Mouse (Mus musculus) lung, postnatal 4 days (tissue): ENCODE measurements around the gene Kptn.

Experiments used
- DNase-seq, 2 experiments: peaks; one replicate each; pipeline ENCODE4 v3.0.0; 2021

Kptn gene

DNA sequence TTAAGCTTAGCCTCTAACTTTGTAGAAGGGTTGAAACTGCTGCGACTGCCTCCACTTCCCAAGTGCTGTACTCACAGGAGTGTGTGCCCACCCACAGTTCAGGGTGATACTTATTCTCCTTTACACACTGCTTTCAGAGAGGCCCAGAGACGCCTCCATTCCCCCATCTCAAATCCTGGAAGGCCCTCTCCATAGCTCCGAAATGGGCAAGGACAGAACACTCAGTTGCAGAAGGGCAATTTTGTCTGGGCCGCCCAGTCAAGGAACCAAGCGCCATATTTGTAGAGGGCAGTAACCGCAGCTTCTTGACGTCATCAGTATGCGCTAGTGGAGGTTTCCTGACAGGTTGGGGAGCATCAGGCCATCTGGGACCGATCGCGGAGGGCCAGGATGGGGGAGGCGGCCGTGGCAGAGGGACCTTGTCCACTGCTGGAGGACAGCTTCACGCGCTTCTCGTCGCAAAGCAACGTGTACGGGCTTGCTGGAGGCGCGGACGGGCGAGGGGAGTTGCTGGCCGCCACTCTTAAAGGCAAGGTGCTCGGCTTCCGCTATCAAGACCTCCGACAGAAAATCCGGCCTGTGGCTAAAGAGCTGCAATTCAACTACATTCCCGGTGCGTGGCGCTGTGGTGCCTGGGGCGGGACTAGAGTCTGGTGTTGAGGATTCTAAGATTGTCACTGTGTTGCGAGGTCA lies at the start of gene Kptn:
TSS of gene Kptn (plus strand) at position 327 of the 693 bp plus-strand sequence.
- DNase-seq, result peak; percentile 91 to 95

DNA sequence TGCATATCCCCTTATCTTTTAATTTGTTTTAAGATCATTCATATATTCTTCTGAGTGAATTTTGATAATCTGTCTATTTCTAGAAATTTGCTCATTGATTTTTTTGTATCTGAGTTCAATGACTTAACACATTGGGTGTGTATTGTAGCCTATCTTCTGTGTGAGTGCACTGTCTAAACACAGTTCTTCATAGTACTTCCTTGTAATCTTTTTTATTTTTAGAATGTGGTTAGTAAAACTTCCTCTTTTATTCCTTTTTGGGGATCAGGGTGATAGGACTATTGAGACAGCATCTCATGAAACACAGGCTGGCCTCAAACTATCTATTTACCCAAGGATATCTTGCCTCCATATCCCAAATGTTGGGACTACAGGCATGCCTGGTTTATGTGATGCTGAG lies 48.8 kb upstream of the Kptn start:
- no peak for DNase-seq

DNA sequence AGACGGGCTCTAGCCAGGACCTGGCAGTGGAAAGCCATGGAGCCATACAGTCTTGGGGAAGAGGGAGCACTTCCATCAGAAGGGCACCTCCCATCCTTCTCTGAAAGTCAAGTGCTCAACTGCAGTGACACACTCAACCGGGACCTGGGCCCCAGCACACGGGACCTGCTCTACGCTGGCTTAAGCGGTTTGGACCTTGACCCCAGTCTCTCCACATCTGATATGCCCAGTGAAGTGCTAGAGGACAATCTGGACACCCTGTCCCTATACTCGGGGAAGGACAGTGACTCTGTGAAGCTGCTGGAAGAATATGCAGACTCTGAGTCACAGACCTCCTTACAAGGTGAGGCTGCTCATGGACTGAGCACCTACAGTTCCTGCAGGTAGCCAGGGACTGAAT lies 47.8 kb upstream of the Kptn start:
- no peak for DNase-seq

DNA sequence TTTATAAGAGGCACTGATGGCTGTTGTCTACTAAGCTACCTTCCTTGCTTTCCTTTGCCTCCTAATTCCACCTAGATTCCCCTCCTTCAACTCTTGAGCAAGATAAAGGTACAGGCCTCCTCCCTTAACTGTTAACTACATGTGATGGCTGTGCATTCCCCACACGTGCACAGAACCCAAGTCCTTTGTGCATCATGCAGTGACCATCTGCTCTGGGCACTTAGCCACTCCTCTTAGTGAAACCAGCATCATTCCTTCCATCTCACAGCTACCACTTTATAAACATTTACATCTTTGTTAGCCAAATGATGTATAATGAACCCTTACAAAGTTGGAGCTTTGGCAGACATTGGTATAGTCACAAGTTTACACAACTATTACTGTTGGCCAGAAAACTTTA lies 39.7 kb upstream of the Kptn start:
- DNase-seq, result no peak

DNA sequence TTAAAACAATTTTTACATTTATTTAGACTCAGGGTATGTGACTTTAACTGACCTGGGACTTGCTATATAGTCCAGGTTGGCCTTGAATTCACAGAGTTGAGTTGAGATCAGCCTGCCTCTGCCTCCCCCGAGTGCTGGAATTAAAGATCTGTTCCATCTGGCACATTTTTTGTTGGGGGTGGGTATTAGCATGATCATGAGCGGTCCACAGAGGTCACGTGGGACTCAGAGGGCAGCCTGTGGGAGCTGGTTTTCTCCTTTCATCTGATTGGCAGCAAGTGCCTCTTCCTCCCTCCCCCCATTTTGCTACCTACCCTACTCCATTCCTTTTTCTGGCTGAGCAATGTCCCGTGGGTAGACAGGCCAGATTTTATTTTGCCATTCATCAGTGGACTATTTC lies 39.1 kb upstream of the Kptn start:
- DNase-seq, result no peak

DNA sequence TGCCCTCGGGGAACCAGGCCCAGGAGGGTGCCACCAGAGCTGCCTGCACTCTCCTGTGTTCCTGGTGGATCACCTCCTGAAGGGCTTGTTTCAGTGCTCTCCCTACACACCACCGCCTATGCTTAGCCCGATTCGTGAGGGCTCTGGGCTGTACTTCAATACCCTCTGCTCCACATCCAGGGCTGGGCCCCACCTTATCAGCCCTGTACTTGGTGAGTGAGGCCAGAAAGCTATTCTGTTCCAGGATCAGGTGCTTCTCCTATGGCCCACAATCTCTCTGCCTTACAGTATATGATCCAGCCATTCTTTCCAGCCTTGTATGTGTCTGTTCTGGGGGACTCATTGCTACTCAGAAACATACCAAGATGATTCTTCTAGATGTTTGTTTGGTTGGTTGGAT lies 36.3 kb upstream of the Kptn start:
- no peak for DNase-seq

DNA sequence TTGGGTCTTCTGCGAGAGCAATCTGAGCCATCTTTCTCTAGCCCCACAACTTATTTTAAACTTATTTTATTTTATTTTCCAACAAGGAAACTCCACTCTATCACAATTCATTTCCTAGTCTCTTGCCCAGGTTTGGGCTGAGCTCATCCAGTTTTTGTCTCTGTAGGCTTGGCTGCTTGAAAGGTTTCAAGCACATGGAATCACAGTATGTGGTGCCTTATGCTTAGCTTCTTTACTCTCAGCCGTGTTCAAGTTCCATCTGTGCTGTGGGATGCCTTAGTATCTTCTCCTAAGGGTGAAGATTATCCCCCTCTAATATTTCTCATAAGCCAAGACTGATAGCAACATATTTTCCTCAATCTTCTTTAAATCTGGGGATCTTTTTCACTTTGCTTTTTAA lies 32.1 kb upstream of the Kptn start:
- DNase-seq, result no peak

DNA sequence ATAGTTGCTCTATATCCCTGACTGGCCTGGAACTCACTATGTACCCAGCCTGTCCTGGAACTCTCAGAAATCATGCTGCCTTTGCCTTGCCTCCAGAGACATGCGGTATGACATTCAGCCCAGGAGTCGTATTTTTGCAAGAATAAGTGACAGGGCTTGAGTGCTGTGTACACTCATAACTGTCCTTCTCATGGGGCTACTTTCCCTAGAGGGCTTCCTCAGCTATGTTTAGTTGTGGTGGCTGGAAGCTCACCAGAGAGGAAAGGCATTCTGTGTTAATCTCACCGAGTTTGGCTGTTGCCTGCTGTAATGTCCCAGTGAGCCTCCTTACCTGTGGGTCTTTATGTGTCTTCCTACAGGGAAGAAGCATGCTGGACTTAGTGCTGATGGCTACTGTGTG lies 25.1 kb upstream of the Kptn start:
- DNase-seq, result peak in 1 of 2 experiments; percentile 9

DNA sequence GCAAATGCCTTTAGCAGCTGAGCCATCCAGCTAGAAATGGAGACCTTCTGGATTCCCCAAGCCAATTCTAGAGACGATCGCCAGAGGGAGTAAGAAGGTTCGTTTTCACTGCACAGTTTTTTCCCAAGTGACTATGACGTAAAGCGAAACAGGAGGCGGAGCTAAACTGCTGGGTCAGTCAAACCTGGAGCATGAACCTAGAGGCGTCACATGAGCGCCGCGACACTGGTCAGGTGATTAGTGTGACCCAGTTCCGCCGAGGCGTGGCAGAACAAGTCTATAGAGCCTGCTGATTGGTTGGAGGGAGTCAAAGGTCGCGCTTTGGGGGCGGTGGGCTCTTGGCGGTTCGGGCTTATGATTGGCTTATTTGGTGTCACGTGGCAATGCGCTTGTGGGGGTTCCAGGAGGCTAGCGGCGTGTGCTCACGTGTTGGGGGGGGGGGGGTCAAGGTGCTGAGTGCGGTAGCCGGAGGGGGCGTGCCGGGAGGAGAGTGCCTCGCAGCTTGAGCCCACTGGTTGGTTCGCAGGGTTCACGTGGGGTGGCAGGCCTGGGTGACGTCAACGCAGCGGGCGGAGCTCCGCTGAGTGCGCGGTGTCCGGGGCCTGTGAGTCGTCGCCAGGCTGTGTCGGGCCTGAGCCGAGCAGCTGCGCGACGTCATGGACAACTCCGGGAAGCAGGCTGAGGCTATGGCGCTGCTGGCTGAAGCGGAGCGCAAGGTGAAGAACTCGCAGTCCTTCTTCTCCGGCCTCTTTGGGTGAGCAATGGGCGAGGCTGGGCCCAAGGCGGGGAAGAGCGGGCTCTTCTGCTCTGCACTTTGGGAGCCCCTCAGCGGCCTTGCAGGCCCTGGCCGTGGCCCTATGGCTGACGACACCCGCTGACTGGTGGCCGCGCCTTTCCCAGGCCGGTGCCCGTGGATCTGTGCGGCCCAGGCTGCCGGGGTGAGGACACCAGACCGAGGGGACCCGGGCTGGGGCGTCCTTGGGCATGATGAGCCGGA lies 21.4 kb upstream of the Kptn start, which contains the start of gene Napa:
TSS of gene Napa (plus strand) at position 438 of the 997 bp plus-strand sequence.
- DNase-seq, result peak; percentile 99 to 100

DNA sequence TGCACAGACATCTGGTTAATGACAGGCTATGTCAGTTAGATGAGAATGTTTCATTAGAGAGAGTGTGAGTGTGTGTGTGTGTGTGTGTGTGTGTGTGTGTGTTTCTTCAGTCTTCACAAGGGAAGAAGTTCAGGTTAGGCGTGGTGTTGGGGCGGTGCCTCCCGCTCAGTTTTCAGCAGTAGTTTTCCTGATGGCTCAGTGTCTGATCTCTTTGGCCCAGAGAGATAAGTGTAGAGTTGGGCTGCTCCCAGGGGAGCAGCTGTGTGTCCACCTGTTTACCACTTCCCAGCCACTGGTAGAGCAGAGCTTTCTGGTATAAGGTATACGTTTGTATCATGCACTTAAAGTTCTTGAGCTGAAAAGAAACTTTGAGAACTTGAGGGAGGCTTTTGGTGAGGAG lies 19.8 kb upstream of the Kptn start:
- DNase-seq, result no peak

DNA sequence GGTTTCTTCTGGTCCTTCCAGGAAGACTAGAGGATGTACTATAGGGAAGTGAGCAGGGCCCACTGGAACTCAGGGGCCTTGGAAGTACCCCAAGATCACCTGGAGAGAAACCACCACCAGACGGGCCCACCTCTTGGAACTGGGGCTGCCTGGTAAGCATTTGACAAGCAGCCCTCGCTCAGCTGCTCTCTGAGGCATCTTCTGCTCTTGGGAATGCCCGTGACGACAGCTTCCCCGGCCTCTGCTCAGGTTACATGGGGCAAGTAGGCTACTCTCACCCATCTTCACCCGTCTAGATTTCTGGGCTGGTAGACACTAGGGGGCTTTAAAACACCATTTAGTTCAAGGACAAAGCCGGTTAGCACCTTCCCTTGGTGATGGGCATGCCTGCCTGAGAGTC lies 18.6 kb upstream of the Kptn start:
- DNase-seq, result no peak

DNA sequence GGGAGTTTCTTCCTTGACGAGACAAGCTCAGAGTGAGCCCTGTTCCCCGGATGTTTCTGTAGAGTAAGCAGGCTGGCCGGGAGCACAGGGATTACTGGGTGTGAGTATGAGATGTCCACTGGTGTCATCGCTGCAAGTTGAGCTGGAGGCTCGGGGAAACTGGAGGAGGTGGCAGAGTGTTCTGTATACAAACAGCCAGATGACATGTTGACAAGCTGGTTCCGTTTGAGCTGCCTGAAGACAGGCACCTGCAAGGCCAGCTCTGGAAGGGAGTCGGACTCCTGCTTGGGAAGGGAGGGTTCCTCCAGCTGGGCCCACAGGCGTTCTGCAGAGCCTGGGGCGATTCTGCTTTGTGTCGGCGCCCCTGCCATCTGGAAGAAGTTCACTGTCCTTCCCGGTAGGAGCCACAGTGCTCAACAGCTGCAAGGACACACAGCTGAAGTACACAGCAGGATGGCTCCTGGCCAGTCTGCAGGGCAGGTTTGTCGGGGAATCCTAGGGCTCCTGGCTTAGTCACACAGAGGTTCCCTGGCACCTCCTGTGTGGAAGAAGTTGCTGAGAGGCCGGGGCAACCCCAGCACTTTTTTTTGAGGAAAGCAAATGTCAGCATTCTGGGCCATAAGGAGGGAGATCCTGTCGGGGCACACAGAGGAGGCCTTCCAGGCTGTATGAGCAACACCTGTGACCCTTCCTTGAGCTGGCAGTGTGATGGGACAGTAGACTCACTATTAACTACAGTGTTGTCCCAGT lies 17.8 kb upstream of the Kptn start:
- peak; percentile 19 to 40 for DNase-seq

DNA sequence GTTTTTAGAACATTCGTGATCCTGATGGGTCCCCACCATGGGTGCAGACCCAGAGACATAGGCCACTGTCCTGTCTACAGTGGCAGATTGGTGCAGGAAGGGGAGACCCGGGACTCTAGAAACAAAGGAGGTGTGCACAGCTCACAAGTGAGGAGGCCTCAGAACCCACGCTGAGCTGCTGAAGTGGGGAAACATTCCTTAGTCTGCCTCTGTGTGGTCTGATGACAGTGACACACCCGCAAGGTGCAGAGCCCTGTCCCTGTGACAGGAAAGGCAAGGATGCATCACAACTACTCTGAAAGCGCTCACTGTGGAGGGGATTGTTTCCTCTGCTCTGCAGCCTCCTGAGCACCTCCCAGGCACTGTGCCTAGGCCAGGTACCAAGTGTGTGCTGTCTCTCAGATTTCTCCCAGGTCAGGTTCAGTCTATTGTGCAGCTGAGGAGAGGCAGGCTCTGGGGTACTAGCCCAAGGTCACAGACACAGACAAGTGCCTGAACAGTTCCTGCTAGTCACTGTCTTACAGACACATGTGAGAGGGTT lies 16.9 kb upstream of the Kptn start:
- DNase-seq, result no peak

DNA sequence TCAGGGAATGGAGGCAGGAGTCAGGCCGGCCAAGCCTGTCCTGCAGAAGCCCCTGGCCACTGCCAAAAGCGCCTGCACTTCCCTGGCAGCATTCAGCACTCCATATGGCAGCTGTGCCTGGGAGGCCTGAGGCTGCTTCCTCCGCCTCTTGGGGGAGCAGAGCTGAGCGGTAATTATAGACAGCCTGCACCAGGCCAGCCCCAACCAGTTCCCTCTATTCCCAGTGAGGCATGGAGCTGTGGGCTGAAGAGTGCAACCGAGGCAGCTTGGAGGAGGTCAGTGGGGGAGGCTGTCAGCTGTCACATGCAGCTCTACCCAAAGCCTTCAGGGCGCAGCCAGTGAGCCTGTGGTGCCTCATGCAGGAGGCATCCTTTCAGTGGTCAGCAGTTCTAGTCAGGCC lies 15.9 kb upstream of the Kptn start:
- peak; percentile 21 to 72 for DNase-seq

DNA sequence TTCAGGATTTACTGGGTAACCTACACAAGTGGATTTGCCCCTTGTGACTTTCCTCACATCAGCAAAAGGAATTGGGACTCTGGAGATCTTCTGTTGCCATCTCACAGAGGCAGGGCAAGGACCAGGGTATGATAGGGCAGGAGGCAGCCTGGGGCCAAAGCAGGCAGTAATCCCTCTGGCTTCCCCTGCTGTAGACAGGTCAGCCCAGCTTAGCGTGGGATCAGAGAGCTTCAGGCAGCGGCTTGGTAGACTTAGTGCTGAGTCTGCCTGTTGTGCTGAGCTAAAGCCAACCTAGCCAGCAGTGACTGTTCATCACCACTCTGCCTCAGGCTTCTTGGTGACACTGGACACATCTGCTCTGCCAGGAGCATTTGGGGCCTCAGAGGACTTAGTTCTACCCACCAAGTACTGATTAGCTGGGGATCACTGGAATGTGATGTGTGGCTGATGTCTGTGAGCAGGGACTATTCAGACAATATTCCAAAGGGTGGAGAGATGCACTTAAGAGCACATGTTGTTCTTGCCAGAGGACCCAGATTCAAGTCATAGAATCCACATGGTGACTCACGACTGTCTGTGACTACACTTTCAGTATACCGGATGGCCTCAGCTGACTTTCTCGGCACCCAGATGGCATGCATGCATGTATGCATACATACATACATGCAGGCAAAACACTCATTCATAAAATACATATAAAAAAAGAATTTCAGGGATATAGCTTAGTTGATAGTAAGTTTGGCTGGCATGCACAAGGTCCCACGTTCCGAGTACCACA lies 14.9 kb upstream of the Kptn start:
- DNase-seq, result peak in 1 of 2 experiments; percentile 41

DNA sequence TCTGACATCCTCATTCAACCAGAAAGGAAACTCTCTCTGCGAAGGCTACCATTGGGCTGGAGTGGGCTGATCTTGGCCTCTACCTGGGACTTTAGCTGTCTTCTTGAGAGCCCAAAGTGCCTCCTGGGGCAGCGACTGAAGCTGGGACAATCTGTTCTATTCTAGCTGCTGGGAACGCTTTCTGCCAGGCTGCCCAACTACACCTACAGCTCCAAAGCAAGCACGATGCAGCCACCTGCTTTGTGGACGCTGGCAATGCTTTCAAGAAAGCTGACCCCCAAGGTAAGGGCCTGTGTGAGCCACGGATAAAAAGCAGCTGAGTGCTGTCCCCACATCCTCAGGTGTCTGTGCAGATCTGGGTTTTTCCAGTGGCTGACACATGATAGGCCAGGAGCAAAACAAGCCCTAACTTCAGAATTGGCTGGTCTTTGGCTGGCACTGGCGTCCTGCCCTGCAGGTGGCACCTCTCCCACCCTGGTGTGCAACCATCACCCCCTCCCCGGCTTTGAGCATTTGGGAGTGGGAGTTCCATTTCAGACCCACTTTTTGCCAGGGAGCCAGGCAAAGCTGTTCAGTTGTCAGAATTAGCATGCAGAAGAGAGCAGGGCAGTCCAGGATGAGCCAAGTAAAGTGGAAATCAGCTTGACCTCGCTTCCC lies 10.7 kb upstream of the Kptn start:
- no peak for DNase-seq

DNA sequence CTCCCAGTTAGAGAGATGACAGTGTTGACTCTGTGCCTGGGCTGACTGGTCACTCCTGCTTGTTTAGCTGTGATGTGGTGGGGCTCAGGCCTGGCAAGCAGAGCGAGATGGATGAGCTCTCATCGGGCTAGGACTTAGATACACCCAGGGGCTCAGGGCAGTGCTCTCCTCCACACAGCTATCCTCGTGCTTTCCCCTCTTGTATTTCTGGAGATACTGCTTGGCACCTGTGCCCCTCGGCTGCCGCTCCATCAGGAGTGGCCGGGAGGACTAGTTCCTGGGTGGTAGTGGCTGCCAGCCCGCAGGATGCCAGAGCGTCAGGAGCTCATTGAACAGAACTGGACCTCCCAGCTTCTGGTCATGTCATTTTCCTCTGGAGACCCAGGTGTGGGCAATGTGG lies 9.5 kb upstream of the Kptn start:
- no peak for DNase-seq

DNA sequence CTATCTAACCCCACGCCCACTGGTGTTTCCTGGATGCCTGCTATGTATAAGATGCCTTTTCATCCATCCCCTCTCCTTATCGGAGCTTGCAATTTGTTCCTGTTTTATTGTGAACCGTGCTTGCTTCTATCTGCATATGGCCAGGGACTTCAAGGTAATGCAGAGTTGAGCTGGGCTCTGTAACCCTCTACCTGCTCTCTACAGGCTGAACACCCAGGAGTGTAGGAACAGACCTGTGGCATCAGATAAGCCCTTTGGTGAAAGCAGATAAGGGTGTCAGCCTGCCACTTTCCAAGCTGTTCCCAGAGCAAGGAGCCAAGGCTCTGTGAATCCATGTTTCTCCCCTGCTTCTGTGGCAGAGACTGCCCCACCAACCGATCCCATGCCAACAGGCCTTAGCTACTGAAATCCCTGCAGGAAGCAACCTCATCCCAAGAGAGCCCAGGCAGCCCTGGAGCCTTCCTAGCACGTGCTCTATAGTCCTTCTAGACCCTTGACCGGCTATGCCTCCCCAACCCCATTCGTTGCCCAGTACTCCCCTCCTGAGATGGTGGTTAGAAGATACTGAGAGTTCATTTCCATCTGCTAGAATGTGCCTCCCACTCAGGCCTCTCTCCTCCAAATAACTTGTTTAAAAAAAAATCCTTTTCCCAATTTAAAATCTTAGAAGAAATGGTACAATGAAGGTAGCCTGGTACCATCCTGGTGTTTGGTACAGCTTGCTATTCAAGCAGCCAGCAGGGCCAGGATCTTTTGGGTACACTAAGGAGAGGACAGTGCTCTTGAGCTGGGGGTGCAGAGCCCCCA lies 8.2 kb upstream of the Kptn start:
- DNase-seq, result no peak

DNA sequence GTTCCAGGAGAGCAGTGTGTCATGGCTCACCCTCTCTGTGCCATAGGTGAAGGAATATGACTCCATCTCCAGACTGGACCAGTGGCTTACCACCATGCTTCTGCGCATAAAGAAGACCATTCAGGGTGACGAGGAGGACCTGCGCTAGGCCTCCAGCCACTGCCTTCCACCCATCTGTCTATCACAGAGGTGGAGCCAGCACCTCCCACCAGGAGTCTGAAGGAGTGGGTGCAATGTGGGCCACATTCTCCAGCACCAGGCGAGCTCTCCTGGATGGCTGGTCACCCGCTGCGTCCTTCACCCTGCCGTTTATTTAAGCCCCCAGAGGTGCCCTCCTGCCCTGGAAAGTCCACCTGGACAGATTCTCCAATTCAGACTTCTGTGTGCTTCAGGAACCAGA lies 3.3 kb upstream of the Kptn start:
- DNase-seq, result no peak

DNA sequence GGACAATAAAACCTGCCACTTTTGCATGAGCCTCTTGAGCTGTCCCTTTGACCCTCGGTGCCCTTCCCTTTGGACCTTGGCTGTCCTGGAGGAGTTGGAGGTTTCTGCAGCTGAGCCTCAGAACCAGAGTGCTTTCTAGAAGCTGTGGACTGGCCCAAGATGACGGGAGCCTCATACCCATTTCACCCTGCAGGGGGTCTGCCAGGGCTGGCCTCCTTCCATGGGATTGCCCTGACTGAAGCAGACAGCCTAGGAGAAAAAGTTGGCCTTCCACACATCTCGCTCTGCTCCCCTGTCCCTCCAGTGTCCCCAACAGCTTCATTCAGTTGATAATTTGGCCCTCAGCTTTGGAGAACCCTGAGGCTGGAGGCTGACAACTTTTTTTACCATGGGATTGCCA lies 2.6 kb upstream of the Kptn start:
- DNase-seq, result no peak

DNA sequence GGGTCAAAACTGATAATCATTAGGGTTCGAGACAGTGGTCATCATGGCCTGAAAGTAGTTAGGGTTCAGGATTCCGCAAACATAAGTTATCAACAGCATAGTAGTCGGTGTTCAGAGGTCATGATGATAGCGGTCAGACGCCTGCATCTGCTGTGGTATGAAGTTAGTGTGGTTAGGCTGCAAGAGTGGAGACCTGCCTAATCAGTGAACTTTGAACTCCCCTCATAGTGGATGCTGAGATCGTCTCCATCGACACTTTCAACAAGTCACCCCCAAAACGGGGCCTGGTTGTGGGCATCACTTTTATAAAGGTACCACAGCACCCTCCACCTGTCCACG lies 536 bp downstream of the Kptn start:
- DNase-seq, result no peak
